Mouse (Mus musculus) layer of hippocampus, adult 18-20 months (tissue): ENCODE measurements around the gene C2cd5. TPM values are rescaled to one million over a fixed set of nuclear protein-coding genes. Genes with fewer than 3 reads are reported as not detected.

Experiments
- DNase-seq, 2 experiments: peaks; one replicate each; pipeline ENCODE4 v3.0.0; 2022; ENCODE audit warnings: low spot score in 2 of 2
- total RNA-seq, 2 experiments: library from RNA; stranded (reverse); gene quantifications; 2 replicates each; pipeline ENCODE4 v1.2.3; 2021

Gene C2cd5
- total RNA-seq, 2 experiments from 2014 or later, result 85.2 to 88.4 TPM

DNA sequence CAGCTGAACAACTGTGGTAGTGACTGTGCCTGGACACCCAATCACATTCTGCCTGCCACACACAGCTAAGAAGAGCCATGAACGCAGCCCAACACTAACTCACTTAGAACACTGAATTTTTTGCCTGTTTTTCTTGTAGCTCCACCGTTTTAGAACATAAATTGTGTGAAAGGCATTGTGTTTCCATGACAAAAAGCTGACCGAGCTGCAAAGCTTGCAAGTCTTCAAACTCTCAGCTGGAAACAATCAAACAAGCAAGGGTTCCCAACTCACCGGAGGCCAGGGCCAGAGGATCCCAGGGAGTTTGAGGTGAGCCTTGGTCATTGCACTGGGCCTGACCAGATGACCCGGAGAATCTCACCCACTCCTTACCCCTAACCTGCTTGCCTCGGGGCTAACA, 16.8 kb upstream of the C2cd5 start:
- no peak for DNase-seq

DNA sequence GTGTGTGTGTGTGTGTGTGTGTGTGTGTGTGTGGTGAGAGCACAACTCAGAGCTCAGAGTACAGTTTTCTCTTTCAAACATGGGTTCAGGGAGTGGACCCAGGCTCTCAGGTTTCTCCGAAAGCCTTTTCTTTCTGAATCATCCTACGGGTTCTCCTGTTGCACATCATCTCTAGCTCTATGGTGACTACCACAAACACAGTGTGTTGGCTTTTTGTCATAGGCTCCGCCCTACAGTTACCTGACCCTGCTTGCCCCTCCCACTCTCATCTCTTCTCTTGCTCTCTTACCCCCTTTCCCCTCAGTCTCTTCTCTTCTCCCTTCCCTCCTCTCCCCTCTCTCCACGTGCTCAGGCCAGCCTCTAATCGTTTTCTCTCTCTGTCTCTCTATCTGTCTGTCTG, 15.6 kb upstream of the C2cd5 start:
- no peak for DNase-seq

DNA sequence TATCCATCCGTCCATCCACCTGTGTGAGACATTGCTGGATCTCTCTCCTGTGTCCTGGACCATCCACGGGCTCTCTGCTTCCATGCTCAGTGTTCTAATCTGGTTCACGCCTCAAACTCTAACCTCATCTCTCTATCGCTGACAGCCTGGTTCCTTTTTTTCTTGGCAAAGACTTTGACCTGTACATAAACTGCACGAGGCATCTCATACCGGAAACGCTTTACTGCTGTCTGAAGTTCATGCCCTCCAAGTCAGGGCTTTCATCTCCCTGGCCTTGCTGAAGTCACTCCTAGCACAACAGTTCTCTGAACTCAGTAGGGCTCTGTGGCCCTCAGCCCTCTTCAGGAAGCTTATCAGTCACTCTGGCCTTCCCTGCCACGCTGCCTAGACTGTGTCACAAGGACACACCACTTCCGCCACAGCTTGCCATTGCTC, 15.1 kb upstream of the C2cd5 start:
- no peak for DNase-seq

DNA sequence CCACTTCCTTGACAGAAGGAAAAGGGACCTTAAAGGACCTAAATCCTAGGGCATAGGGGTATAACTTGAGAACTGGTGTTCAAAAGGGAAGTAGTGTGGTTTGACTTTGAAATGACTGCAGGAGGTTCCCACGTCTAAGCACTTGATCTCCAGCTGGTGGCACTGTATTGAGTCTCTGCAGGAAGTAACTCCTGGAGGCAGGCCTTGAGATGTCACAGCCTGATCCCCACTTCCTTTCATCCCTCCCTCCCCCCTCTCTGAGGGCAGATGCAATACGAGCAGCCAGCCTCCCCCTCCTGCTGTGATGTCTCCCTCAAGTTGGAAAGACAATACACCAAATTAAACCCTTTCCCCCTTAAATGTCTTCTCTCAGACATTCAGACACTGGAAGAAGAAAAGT, 14.6 kb upstream of the C2cd5 start:
- DNase-seq, result no peak

DNA sequence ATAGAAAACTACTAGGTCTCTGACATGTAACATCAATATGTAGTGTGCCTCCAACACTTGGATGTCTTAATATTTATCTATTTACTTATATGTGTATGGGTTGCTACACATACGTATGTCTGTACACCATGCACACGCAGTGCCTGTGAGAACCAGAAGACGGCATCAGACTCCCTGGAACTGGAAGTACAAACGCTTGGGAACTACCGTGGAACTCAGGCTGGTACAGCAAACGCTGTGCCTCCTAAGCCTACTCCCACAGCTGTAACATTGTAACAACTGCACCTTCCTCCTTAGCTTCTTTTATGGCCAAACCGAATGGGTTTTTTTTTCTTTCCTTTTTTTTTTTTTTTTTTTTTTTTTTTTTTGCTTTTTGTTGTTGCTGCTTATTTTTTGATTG, 10.4 kb upstream of the C2cd5 start:
- DNase-seq, result no peak

DNA sequence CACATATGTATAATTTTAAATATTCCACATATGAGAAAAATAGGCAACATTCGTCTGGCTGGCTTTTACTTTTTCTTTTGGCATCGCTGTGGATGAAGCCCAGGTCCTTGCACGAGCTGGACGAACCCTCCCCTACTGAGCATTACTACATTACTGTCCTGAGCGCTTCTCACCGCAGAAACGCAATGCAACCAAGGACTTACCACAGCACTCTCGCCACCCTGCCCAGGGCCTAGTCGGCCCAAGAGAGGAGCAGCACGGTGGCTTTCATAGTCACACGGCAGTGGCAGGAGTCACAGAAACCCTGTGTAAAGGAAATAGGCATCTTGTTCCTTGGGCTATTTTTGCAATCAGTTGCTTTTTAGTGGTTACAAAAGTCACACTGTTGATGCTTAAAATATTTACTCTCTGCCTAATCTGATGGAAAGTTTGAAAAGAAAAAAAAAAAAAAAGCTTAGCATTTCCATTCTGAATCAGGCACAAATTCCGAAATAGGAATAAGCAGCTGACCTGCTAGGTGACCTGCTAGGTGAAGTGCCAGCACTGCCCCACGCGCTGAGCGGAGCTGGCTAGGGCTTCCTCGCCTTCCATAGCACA, 9.8 kb upstream of the C2cd5 start:
- no peak for DNase-seq

DNA sequence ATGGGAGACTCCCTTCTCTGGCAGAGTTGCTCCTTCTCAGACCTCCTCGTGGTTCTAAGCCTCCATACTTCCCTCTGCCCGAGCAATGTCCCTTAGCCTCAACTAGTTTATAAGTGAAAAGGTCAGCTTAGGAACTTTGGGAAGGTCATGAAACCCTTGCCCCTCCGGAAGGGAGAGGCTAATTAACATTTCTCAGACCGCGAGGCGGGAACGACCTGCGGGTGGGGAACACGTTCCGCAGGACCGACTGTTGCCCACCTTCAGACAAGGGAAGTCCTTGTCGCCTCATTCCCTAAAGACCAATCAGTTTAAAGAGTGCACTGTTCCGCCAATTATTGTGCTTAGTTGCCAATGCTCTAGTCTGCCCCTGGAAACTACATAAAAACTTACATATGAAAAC, 8.1 kb upstream of the C2cd5 start:
- DNase-seq, result no peak

DNA sequence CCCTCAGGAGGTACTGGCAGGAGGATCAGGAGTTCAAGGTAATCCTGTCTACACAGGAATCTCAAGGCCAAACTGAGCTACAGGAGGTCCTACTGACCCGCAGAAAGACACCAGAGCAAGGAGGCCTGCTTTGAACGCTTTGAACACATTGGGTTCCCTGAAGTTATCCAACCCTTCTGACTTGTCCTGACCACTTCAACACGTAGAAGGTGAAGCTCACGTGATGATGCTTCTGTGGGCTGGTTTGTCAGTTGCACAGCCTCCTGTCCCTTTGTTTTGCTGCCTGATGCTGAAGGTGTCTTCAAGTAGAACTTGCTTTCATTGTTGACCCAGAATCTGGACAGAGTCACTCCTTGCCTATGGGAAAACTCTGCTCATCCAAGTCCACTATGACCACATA, 7.7 kb upstream of the C2cd5 start:
- DNase-seq, result no peak

DNA sequence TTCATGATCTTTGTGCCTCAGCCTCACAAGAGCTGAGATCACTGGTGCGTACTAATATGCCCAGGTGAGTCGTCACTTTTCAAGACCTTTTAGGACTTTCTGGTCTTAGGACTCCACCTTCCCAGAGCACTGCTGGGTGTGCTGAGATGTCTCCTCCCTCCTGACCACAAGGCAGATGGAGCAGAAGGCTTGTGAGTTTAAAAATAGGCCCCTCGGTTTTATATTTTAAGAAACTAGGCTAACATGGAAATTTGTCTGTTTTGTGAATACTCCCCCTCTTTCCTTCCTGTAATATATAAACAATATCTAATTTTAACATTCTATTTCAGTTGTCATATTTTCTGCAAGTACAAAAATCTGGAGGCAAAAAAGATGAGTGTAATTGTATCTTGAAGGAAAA, 5.8 kb upstream of the C2cd5 start:
- DNase-seq, result no peak

DNA sequence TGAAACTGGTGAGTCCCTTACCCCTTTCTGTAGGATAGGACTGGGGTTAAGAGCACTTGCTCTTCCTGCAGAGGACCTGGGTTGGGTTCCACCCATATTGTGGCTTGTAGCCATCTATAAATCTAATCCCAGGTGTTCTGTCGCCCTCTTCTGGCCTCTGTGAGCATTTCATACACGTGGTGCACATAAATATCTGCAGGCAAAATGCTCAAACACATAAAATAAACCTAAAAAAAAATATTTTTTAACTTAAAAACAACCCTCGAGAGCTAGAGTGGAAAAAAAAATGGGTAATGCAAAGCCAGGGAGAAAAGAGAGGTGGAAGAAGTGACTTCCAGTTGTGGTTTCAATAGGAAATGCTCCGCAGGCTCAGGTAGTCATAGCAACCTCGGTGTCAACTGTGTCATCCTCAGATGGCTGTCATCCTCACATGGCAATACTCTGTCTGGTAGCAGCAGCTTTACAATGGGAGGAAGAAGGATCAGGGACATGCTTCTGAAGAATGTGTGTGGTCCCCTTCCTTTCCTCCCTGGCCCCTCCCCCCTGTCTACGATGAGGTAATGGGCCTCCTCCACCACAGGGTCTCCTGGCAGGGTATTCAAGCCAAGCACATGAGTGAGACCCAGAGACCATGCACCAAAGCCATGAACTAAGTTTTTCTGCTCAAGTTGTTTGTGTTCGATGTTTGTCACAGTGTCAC, 4.2 kb upstream of the C2cd5 start:
- DNase-seq, result no peak

DNA sequence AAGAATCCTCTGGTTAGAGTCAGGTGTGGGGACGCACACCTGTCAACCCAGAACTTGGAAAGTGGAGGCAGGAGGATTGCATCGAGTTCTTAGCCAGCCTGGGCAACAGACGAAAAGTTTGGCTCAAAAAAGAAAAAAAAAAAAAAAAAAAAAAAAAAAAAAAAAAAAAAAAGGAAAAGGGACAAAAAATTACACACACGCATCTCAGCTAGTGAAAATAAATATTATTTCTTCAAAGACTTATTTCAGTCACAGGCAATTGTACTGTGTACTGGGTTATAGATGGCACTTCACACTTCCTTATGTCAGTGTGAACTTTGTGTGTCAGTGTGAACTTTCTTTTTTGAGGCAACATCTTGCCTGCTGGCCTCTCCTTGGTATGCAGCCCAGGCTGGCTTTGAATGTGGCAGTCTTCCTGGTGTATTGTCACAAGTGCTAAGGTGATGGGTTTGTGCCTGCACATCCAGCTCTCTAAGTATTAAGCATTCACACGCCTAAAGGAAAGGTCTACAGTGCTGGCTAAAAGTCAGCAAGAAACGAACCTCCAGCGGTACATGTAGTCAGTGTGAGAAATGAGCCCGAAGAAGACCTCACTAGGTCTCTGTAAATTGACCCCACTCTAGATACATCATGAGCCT, 656 bp upstream of the C2cd5 start:
- DNase-seq, result no peak

DNA sequence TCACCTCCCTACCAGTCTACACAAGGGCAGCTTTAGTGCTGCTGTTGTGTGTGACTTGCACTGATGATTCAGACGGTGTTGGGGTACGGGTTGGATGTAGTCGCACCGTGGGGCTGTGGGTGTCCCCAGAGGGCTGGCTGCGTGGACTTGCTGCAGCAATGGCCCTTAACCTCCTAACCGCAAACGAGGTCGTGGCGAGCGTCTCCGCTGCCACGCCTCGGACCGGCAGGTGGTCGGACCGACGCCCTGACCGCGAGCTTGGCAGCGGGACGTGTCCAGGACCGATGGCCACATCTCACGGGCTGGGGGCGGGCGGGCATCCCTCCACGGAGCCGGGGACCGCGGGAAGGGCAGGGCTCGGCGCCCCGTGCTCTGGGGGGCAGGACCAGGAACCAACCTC, 660 bp downstream of the C2cd5 start:
- DNase-seq, result peak; percentile 21 to 30

DNA sequence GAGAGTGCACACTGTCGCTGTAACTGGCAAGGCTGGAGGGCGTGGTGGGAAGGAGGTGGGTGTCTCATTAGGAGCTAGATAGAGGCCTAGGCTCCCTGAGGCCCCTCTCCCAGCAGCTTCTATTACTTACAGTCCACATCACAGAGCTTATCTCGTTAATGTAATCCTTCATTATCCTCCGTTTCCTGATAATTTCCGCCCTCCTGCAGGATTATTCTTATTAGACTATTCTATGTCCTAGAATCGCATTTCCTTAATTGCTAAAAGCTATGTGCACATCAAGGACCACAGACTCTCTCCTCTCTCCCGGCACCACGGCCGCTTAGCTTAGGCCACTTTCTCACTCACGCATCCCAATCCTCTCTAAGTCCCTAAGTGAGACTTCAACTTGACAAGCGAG, 4.8 kb downstream of the C2cd5 start:
- DNase-seq, result no peak

DNA sequence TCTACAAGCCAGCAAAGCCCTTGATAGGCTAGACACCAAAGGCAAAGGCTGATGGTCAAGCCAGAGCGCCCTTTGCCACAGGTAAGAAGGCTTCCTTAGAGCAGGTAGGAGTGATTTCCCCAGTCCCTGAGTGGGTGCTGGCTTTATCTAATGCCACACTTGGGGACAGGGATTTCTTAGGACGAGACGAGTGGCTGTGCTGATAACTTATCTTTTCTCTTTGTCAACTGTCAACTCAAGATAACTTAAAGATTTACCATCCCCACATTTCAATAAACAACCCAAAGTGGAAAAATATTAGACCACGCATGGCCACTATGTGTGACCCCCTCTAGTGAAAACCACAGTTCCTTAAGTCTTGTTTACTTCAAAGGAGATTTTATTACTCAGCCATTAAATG, 7.1 kb downstream of the C2cd5 start:
- no peak for DNase-seq

DNA sequence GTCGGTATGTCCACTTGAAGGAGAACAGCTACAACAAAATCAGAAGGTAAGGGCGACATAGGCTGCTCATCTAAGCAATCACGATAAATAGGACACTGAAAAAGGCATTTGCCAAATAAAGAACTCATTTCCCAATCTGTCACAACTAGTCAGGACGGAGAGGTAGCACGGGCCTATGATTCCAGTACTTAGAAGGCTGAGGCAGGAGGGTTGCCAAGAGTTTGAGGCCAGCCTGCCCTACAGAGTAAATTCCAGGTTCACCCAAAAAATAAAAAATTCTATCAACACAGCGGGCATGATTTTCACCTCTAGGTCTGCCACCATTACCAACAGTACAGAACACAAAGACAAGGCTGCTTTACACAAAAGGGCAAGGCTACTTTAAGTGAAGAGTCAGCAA, 8.9 kb downstream of the C2cd5 start:
- no peak for DNase-seq

DNA sequence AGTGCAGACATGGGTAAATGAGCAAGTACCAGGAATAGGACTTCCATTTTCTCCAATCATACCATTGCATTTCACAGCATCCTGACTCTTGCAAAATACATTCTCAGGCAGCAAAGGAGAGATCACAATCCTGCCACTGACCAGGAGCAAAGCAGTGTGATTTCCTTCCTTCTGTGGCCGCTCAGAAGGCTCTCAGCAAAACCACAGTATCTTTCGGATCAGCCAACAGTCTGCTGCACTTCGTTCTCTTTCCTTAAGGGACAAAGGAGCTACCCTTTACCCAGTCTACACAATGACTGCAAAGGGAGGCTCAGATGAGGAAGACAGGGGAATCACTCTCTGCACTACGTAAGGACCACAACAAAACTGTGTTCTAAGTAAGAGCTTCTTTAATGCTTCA, 12.6 kb downstream of the C2cd5 start:
- DNase-seq, result no peak

DNA sequence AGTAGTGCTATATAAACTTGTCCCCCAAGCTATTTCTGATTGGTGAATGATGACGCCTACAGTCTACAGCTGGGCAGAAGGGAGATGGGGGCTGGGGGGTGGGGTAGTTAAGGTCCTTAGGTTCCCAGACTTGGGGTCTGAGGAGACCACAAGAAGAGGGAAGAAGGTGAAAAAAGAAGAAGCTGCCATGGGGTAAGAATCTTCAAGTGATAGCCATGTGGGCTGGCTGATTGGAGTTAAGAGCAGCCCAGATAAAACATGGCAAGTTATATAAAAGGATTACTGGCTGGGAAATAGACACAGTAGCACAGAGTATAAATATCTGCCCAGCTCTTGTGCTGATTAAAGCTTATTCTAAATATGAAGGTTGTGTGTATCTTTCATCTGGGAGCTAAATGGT, 14.0 kb downstream of the C2cd5 start:
- DNase-seq, result no peak

DNA sequence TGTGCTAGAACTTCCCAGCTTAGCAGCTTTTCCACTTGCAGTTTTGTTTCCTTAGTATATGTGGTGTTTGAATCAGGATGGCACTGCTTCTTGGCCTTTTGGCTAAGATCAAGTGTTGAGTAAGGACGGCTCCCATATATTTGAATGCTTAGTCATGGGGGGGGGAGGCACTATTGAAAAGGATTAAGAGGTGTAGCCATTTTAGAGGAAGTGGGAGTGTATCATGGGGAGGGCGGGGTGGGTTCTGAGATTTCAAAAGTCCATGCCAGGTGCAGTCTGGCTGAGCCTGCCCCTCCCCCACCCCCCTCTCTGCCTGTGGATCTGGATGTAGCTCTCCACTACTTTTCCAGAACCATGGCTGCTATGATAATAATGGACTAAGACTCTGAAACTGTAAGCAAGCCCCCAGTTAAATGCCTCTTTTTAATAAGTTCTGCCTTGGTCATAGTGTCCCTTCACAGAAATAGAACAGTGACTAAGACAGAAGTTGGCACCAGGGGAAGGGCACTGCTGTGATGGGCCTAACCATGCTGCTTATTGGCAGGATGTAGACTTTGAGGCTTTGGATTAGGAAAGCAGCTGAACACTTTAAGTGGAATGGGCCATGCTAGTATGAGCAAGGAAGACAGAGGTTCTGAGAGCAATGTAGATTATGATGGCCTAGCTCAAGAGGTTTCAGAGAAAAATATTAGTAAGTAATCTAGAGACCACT, 15.5 kb downstream of the C2cd5 start:
- DNase-seq, result no peak

DNA sequence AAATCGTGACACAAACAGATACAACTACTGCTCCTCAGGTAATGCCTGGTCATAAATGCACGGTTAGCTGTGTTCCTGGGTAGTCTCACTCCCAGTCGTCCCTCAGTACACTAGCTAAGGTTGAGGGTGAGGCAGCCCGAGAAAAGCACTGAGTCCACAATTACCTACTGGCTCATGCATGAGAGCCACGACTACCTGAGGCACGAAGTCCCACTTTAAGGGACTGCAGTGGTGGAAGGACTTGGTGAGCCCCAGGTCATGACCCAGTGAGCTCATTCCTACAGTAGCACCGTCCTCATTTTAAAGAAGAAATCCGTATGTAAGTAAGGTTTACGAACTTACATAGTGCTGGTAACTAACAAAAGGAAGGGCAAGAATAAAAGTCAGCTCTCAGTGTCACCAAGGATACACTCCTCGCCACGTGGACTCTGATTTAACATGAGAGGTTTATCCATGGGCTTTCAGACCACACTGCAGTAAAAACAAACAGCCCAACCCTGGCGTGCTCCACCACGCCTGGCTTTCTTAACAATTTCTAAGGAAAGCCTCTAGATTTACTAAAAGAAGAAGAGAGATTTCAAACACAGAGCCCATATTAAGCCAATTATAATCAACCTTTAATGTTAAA, 18.3 kb downstream of the C2cd5 start:
- DNase-seq, result no peak

DNA sequence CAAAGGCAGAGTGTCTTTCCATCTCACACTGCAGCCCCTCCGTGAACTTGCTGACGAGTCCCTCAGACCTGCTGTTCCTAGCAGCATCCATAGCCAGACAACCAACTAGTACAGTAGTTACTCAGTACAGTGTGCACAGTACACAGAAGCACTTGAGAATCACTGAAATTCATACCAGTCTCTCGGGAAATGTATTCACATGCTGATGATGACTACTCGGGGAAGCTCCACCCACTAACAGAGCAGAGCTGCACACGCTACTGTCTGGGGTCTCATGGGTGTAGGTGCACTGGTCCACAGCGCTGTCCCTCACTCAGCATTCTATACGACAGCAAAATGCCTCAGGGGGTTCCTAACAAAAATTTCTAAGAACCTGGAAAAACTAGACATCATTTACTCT, 19.2 kb downstream of the C2cd5 start:
- no peak for DNase-seq

DNA sequence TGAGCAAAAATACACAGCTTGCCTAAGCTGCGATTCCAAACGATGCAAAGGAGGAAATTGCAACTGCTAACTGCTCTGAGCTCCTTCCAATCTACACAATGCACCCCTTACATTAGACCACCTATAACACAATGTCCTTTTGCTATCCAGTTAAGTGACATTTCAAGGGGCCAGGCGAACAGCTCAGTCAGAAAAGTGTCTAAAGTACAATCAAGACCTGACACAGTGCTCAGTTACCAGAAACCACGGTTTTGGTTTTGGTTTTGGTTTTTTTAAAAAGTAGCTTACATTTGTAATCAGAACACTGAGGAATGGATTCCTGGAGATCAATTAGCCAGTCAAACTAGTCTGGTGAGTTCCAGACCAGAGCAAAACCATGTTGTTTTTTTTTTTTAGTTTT, 20.8 kb downstream of the C2cd5 start:
- DNase-seq, result no peak

DNA sequence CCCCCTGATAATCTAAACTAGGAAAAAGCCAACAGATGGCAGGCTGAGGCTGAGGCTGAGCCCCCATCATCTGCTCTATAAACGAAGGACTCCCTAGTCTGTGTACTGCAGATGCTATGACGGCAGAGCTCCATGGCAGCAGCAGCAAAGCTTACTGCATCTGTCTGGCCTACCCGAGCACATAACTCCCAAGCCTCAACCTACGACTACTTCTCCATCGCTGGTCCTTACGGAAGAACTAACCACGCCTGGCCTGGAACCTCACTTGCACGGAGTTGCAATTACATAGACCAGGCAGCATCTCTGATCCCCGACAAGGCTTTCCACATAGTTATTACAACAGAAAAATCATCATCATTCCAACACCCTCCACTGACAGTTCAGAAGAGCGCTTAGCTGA, 23.5 kb downstream of the C2cd5 start:
- DNase-seq, result no peak
